Mouse (Mus musculus) testis, adult 2 months (tissue): ENCODE measurements around the gene Fcmr. TPM values are rescaled to one million over a fixed set of nuclear protein-coding genes. Genes with fewer than 3 reads are reported as not detected.

Experiments
- H3K27ac ChIP-seq: fragments of 200-500 bp; 2 replicates; pipeline ENCODE4 v1.5.1; 2012; ENCODE audit warnings: low read depth, low read length; ENCODE audit not compliant: control insufficient read depth, insufficient read depth
- H3K27me3 ChIP-seq: fragments of 200-500 bp; 2 replicates; pipeline ENCODE4 v1.6.1; 2012; ENCODE audit warnings: mild to moderate bottlenecking, low read length, moderate library complexity; ENCODE audit not compliant: control insufficient read depth, insufficient read depth
- H3K36me3 ChIP-seq: fragments of 200-500 bp; 2 replicates; pipeline ENCODE4 v1.6.1; 2012; ENCODE audit warnings: mild to moderate bottlenecking, low read length; ENCODE audit not compliant: control insufficient read depth, insufficient read depth
- H3K4me1 ChIP-seq: fragments of 200-500 bp; 2 replicates; pipeline ENCODE4 v1.6.1; 2012; ENCODE audit warnings: low read length; ENCODE audit not compliant: control insufficient read depth, insufficient read depth
- H3K4me3 ChIP-seq: fragments of 200-500 bp; 2 replicates; pipeline ENCODE4 v1.5.1; 2012; ENCODE audit warnings: low read depth, mild to moderate bottlenecking, low read length, moderate library complexity, mixed read lengths; ENCODE audit not compliant: control insufficient read depth
- CTCF ChIP-seq: fragments of 200-500 bp; IDR thresholded peaks from 2 replicates; pipeline ENCODE4 v1.5.1; 2012; ENCODE audit warnings: low read depth, mild to moderate bottlenecking, inconsistent platforms, low read length, moderate library complexity; ENCODE audit not compliant: control insufficient read depth, insufficient read depth, insufficient replicate concordance
- POLR2A ChIP-seq: fragments of 200-500 bp; IDR thresholded peaks from 2 replicates; pipeline ENCODE4 v1.6.1; 2012; ENCODE audit warnings: low read depth, mild to moderate bottlenecking, inconsistent platforms, low read length, moderate library complexity; ENCODE audit not compliant: control insufficient read depth
- polyA plus RNA-seq: library from polyadenylated mRNA; depleted of rRNA; stranded (reverse); fragments of >200 nt; gene quantifications from 2 replicates; pipeline ENCODE4 v1.2.3, GENCODE M21; 2012; rRNA removed

Fcmr gene
- polyA plus RNA-seq, 1 experiment = 18.7 TPM

DNA sequence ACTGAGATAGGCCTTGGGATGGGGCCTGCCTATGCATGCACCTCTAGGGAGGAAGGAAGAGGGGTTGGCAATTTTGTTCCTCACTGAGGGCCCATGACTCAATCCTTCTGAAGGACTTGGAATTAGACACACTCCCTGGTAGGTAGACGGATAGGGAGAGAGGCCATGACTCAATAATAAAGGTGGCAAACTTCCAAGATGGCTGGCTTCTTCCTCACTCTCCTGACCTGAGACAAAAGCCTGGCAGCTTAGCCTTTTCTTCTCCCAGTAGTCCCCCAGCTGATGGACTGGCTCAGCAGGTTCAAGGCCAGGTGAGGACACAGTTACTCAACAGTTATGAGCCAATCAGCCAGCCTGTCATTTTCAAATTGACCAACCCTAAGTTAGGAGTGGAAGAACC, 27.0 kb downstream of the Fcmr start:
- Histone ChIP-seq H3K27me3 (no peaks in the 10 kb centered on the region), H3K27ac (no peak overlapping the region), H3K4me1 (no peaks in the 10 kb centered on the region), H3K4me3 (no peak overlapping the region), H3K36me3 (no peaks in the 10 kb centered on the region)
- no peak for TF ChIP-seq CTCF

DNA sequence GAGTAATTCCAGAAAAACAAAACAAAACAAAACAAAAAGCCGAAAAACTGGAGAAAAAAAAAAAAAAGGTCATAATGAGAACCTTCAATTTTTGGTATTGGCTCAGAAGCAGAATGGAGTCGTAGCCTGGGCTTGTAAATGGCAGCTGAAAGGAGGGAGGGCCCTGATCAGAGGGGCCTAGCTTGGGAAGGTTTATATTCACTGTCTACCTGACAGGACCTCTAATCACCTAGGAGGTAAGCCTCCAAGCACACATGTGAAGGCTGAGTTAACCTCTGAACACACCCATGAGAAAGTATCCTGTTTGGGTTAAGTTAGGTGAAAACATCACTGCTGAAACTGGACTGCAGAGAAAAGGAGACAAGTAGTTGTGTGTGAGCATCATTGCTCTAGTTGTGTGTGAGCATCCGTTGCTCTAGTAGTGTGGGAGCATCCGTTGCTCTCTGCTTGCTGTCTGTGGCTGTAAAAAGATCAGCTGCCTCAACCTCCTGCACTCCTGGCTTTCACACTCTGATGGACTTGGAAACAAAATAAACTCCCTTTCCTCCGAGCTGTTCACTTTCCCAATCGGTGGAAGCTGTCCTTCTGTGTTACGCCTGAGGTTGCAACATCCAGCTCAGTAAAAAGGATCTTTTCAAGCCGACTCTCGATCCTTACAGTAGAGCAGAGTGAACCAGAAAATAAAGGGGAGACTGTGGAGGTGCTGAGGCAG, 28.0 kb downstream of the Fcmr start:
- H3K27me3 ChIP-seq = no peaks in the 10 kb centered on the region
- H3K4me3 ChIP-seq = no peak overlapping the region
- H3K27ac ChIP-seq = no peak overlapping the region
- no peak for TF ChIP-seq POLR2A
- no peak for TF ChIP-seq CTCF
- H3K36me3 ChIP-seq = no peaks in the 10 kb centered on the region
- H3K4me1 ChIP-seq = no peaks in the 10 kb centered on the region

DNA sequence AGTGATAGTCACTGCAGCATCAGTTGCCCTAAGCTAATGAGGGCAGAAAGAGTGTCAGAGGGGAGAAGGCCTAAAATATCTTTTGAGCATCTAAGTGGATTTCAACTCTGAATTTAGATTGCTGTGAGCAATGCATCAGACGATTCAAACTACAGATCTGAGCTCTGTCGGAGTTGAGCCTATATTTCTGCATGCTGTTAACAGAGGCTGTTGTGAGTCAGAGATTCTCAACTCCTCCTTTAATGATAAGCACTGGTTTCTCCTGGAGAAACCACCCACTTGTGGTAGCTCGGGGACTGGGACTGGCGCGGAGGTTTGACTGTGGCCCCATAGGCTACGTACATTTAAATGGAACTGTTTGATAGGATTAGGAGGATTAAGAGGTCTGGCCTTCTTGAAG, 29.0 kb downstream of the Fcmr start:
- H3K27me3 ChIP-seq = no peaks in the 10 kb centered on the region
- TF ChIP-seq POLR2A = no peak
- TF ChIP-seq CTCF = no peak
- H3K36me3 ChIP-seq = no peaks in the 10 kb centered on the region
- no peak overlapping the region for H3K4me3 ChIP-seq
- no peak overlapping the region for H3K27ac ChIP-seq
- H3K4me1 ChIP-seq = no peaks in the 10 kb centered on the region

DNA sequence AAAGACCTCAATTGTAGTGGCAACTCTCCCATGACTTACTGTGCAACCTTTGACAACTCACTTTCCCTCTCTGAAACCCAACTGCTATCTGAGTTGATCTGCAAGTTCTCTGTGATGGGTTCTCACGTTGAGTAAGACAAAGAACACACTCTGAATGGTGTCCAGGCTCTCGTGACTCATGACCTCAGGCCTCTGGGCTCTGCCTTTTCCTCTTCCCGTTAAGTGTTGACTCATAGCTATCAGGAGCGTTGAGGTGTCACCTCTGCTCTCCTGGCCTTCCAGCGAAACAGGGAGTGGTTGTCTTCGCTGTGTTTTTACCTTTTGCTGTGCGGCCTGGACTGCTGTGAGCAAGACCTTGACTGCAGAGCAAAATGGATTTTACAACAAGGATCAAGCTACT, 37.0 kb downstream of the Fcmr start:
- TF ChIP-seq POLR2A (no peak), CTCF (no peak)
- H3K36me3 ChIP-seq = no peaks in the 10 kb centered on the region
- no peak overlapping the region for H3K4me3 ChIP-seq
- no peaks in the 10 kb centered on the region for H3K4me1 ChIP-seq
- no peak overlapping the region for H3K27ac ChIP-seq
- H3K27me3 ChIP-seq = no peaks in the 10 kb centered on the region

- no peak within 1 kb of the TSS for H3K4me3 ChIP-seq
- H3K4me1 ChIP-seq = no peaks in the 10 kb centered on the region
- H3K36me3 ChIP-seq = no peaks in the 10 kb centered on the region
- H3K27me3 ChIP-seq = no peaks in the 10 kb centered on the region
- no peak within 1 kb of the TSS for H3K27ac ChIP-seq
- TF ChIP-seq CTCF = no peak
- TF ChIP-seq POLR2A = no peak
These were observed 46.0 kb downstream of the Fcmr start, which contains the start of gene Il20 for GRCm38 (mm10) chr1:130911401-130912010. Gene Il20, minus strand, starts transcription at chr1:130911451.

DNA sequence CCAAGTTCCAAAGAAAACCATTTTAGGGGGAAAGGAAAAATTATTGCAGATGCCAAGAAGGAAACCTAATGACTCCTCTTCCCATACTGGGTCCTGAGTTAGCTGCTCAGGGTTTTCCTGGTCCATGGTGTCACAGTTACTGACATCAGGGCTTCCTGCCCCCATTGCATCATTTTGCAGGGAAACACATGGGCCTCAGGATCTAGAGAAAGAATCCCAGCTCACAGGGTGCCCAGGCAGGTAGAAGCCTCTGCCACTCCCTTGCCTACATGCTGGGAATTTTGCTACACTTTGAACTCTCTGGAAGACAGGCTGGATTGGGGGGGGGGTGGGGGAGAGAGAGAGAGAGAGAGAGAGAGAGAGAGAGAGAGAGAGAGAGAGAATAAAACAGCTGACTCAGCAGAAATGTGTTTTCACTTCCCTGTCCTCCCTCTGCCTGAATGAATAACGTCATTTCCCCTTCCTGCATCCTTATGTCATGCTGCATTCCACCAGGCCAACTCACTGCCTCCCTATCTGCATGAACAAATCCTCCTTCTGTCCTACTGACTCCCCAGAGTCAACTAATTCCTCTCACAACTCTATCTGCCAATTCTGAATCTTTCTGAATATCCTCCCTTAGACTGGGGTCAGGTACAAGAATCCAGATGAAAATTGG, 53.0 kb downstream of the Fcmr start:
- Histone ChIP-seq H3K27me3 (no peaks in the 10 kb centered on the region), H3K27ac (no peak overlapping the region), H3K36me3 (no peaks in the 10 kb centered on the region), H3K4me3 (no peak overlapping the region), H3K4me1 (no peaks in the 10 kb centered on the region)
- no peak for TF ChIP-seq POLR2A
- TF ChIP-seq CTCF = no peak

DNA sequence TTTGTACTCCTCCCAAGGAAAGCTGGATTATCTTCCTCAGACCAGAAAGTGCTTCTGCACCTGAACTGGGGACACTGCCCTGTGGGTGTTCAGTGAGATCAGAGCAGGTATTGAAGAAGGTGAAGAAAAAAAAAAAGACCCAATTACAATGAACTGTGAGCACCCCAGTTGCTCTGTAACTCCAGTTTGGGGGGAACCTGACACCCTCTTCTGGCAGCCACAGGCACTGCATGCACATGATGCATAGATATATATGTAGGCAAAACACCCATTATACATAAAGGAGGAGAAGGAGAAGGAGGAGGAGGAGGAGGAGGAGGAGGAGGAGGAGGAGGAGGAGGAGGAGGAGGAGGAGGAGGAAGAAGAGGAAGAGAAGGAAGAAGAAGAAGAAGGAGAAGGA, 61.0 kb downstream of the Fcmr start:
- Histone ChIP-seq H3K27ac (no peak overlapping the region), H3K36me3 (no peaks in the 10 kb centered on the region), H3K4me1 (no peaks in the 10 kb centered on the region), H3K27me3 (no peaks in the 10 kb centered on the region), H3K4me3 (no peak overlapping the region)
- TF ChIP-seq CTCF = no peak; the same call in 1 of the 2 replicates
- TF ChIP-seq POLR2A = no peak

Other genes with a start within 250 kb of the Fcmr start
- gene Zp3r, start 236.0 kb upstream of the Fcmr start, polyA plus RNA-seq = 109 and 160 TPM in 2 replicates
- 1.3 TPM in 1 of 2 replicates, not detected in the other for gene C4bp, start 204.0 kb upstream of the Fcmr start, polyA plus RNA-seq
- 0.96 and 1.5 TPM in 2 replicates for gene Gm29427, start 149.9 kb upstream of the Fcmr start, polyA plus RNA-seq
- 10.4 and 11.2 TPM in 2 replicates for gene Yod1, start 148.3 kb upstream of the Fcmr start, polyA plus RNA-seq
- gene Pfkfb2, start 136.4 kb upstream of the Fcmr start, polyA plus RNA-seq = 30.9 and 33.0 TPM in 2 replicates
- gene AA986860, start 133.7 kb upstream of the Fcmr start, polyA plus RNA-seq = 1.8 TPM in 2 replicates
- gene Fcamr, start 64.8 kb upstream of the Fcmr start, polyA plus RNA-seq = 0.14 and 0.23 TPM in 2 replicates
- gene Pigr, start 39.0 kb upstream of the Fcmr start, polyA plus RNA-seq = 0.17 and 0.36 TPM in 2 replicates
- gene Il24, start 21.8 kb downstream of the Fcmr start, polyA plus RNA-seq = not detected in 2 replicates
- not detected in 2 replicates for gene Il20, start 45.8 kb downstream of the Fcmr start, polyA plus RNA-seq
- gene Il19, start 74.4 kb downstream of the Fcmr start, polyA plus RNA-seq = not detected in 2 replicates
- gene Il10, start 154.2 kb downstream of the Fcmr start, polyA plus RNA-seq = not detected in 2 replicates
- 13.2 and 14.7 TPM in 2 replicates for gene Mapkapk2, start 232.2 kb downstream of the Fcmr start, polyA plus RNA-seq